Mouse (Mus musculus): ENCODE results near the gene Ppp1ca. TPM values are rescaled to one million over a fixed set of nuclear protein-coding genes. Genes with fewer than 3 reads are reported as not detected.

The Ppp1ca gene
- polyA plus RNA-seq, 1 experiment from 2014 or later = 642 TPM

- Histone ChIP-seq H3K4me3 (no peak overlapping the region), H3K27me3 (replicated peaks) (no peaks in the 10 kb centered on the region), H3K9me3 (no peaks in the 10 kb centered on the region), H3K4me2 (no peak overlapping the region), H3K4me1 (peaks cover 21% of the 10 kb centered on the region), H3K36me3 (peaks cover 83% of the 10 kb centered on the region), H3K9ac (peak overlapping the region; percentile 28; the same call in 1 of the 2 replicates), H3K27ac (replicated peaks) (no peak overlapping the region)
- ATAC-seq (ENCODE audit: extremely low read depth, insufficient number of reproducible peaks, low FRiP score, low TSS enrichment) = no peak
- 80% methylated on average over 6 of the region's 6 CpGs for WGBS
Measured at GRCm38 (mm10) chr19:4155223-4156072, 36.4 kb upstream of the Ppp1ca start.

GRCm38 (mm10) chr19:4156073-4156579, 35.7 kb upstream of the Ppp1ca start:
- no peaks in the 10 kb centered on the region for H3K27me3 ChIP-seq (replicated peaks)
- H3K27ac ChIP-seq (replicated peaks) = no peak overlapping the region
- 69% methylated on average over 20 of the region's 20 CpGs for WGBS
- no peaks in the 10 kb centered on the region for H3K9me3 ChIP-seq
- no peak overlapping the region for H3K4me2 ChIP-seq
- peaks cover 82% of the 10 kb centered on the region for H3K36me3 ChIP-seq
- peaks cover 19% of the 10 kb centered on the region for H3K4me1 ChIP-seq
- no peak for ATAC-seq (ENCODE audit: extremely low read depth, insufficient number of reproducible peaks, low FRiP score, low TSS enrichment)
- no peak overlapping the region for H3K4me3 ChIP-seq
- peak overlapping the region; percentile 28; the same call in 1 of the 2 replicates for H3K9ac ChIP-seq

- H3K27me3 ChIP-seq (replicated peaks) = no peaks in the 10 kb centered on the region
- H3K36me3 ChIP-seq = peaks cover 83% of the 10 kb centered on the region
- H3K4me1 ChIP-seq = peaks cover 15% of the 10 kb centered on the region
- H3K9me3 ChIP-seq = no peaks in the 10 kb centered on the region
- peak overlapping the region; percentile 19; the same call in 1 of the 2 replicates for H3K9ac ChIP-seq
- no peak for ATAC-seq (ENCODE audit: extremely low read depth, insufficient number of reproducible peaks, low FRiP score, low TSS enrichment)
- H3K4me2 ChIP-seq = no peak overlapping the region
- H3K4me3 ChIP-seq = no peak overlapping the region
- no peak overlapping the region for H3K27ac ChIP-seq (replicated peaks)
- WGBS = 90% methylated on average over 12 of the region's 12 CpGs
Measured at GRCm38 (mm10) chr19:4156771-4157170, 35.1 kb upstream of the Ppp1ca start.

GRCm38 (mm10) chr19:4159049-4159448, 32.8 kb upstream of the Ppp1ca start:
- Histone ChIP-seq H3K36me3 (peaks cover 62% of the 10 kb centered on the region), H3K4me1 (peaks cover 16% of the 10 kb centered on the region), H3K9me3 (no peaks in the 10 kb centered on the region), H3K4me3 (no peak overlapping the region), H3K27me3 (replicated peaks) (no peaks in the 10 kb centered on the region), H3K9ac (no peak overlapping the region), H3K4me2 (no peak overlapping the region), H3K27ac (replicated peaks) (no peak overlapping the region)
- no peak for ATAC-seq (ENCODE audit: extremely low read depth, insufficient number of reproducible peaks, low FRiP score, low TSS enrichment)
- WGBS = 93% methylated on average over 8 of the region's 8 CpGs

GRCm38 (mm10) chr19:4162646-4163542, 29.0 kb upstream of the Ppp1ca start, which contains the start of gene Rps6kb2:
Gene Rps6kb2, minus strand, starts transcription at chr19:4163354.
- 6% methylated on average over 42 of the region's 42 CpGs for WGBS
- peaks cover 37% of the 10 kb centered on the region for H3K36me3 ChIP-seq
- H3K9me3 ChIP-seq = no peaks in the 10 kb centered on the region
- ATAC-seq (ENCODE audit: extremely low read depth, insufficient number of reproducible peaks, low FRiP score, low TSS enrichment) = peak; percentile 73
- H3K9ac ChIP-seq = peak within 1 kb of the TSS; percentile 94
- H3K27ac ChIP-seq (replicated peaks) = peak within 1 kb of the TSS; percentile 71
- no peaks in the 10 kb centered on the region for H3K27me3 ChIP-seq (replicated peaks)
- H3K4me3 ChIP-seq = peak within 1 kb of the TSS; percentile 82
- peak within 1 kb of the TSS; percentile 97 for H3K4me2 ChIP-seq
- peaks cover 27% of the 10 kb centered on the region for H3K4me1 ChIP-seq

- Histone ChIP-seq H3K9ac (peak overlapping the region; percentile 94), H3K4me1 (peaks cover 28% of the 10 kb centered on the region), H3K9me3 (no peaks in the 10 kb centered on the region), H3K4me3 (peak overlapping the region; percentile 82), H3K36me3 (peaks cover 31% of the 10 kb centered on the region), H3K27me3 (replicated peaks) (no peaks in the 10 kb centered on the region), H3K27ac (replicated peaks) (peak overlapping the region; percentile 71), H3K4me2 (peak overlapping the region; percentile 97)
- ATAC-seq (ENCODE audit: extremely low read depth, insufficient number of reproducible peaks, low FRiP score, low TSS enrichment) = no peak
- 38% methylated on average over 4 of the region's 4 CpGs for whole genome bisulfite sequencing
Measured at GRCm38 (mm10) chr19:4163543-4163887, 28.4 kb upstream of the Ppp1ca start.

GRCm38 (mm10) chr19:4164100-4164499, 27.8 kb upstream of the Ppp1ca start:
- H3K9ac ChIP-seq = no peak overlapping the region
- WGBS = 77% methylated on average over 3 of the region's 3 CpGs
- no peaks in the 10 kb centered on the region for H3K27me3 ChIP-seq (replicated peaks)
- H3K4me3 ChIP-seq = no peak overlapping the region
- H3K4me1 ChIP-seq = peaks cover 31% of the 10 kb centered on the region
- H3K27ac ChIP-seq (replicated peaks) = no peak overlapping the region
- no peaks in the 10 kb centered on the region for H3K9me3 ChIP-seq
- no peak for ATAC-seq (ENCODE audit: extremely low read depth, insufficient number of reproducible peaks, low FRiP score, low TSS enrichment)
- H3K36me3 ChIP-seq = peaks cover 25% of the 10 kb centered on the region
- H3K4me2 ChIP-seq = no peak overlapping the region

GRCm38 (mm10) chr19:4164721-4165120, 27.1 kb upstream of the Ppp1ca start:
- 72% methylated on average over 2 of the region's 2 CpGs for WGBS
- Histone ChIP-seq H3K27me3 (replicated peaks) (no peaks in the 10 kb centered on the region), H3K27ac (replicated peaks) (no peak overlapping the region), H3K4me2 (no peak overlapping the region), H3K36me3 (peaks cover 19% of the 10 kb centered on the region), H3K4me1 (peaks cover 33% of the 10 kb centered on the region), H3K4me3 (no peak overlapping the region), H3K9me3 (no peaks in the 10 kb centered on the region), H3K9ac (no peak overlapping the region)
- ATAC-seq (ENCODE audit: extremely low read depth, insufficient number of reproducible peaks, low FRiP score, low TSS enrichment) = no peak

GRCm38 (mm10) chr19:4166678-4167476, 25.0 kb upstream of the Ppp1ca start:
- Histone ChIP-seq H3K27me3 (replicated peaks) (no peaks in the 10 kb centered on the region), H3K9ac (peak overlapping the region; percentile 68), H3K36me3 (peaks cover 1% of the 10 kb centered on the region; the same call in 1 of the 2 replicates), H3K9me3 (no peaks in the 10 kb centered on the region), H3K4me3 (no peak overlapping the region), H3K27ac (replicated peaks) (peak overlapping the region; percentile 58), H3K4me1 (peaks cover 52% of the 10 kb centered on the region), H3K4me2 (peak overlapping the region; percentile 0; the same call in 1 of the 2 replicates)
- WGBS = 38% methylated on average over 9 of the region's 9 CpGs
- no peak for ATAC-seq (ENCODE audit: extremely low read depth, insufficient number of reproducible peaks, low FRiP score, low TSS enrichment)

- H3K9me3 ChIP-seq = no peaks in the 10 kb centered on the region
- H3K27ac ChIP-seq (replicated peaks) = peak overlapping the region; percentile 89
- H3K4me3 ChIP-seq = peak overlapping the region; percentile 53
- H3K4me1 ChIP-seq = peaks cover 50% of the 10 kb centered on the region
- no peaks in the 10 kb centered on the region for H3K27me3 ChIP-seq (replicated peaks)
- WGBS = under 1% methylated on average over 43 of the region's 43 CpGs
- H3K4me2 ChIP-seq = peak overlapping the region; percentile 78
- H3K9ac ChIP-seq = peak overlapping the region; percentile 87
- ATAC-seq (ENCODE audit: extremely low read depth, insufficient number of reproducible peaks, low FRiP score, low TSS enrichment) = peak; percentile 90
- H3K36me3 ChIP-seq = no peaks in the 10 kb centered on the region
Measured at GRCm38 (mm10) chr19:4169378-4169784, 22.5 kb upstream of the Ppp1ca start.

Measured in heart, embryonic 13.5 days (tissue).